Mouse (Mus musculus): ENCODE results near the gene Car2. TPM values are rescaled to one million over a fixed set of nuclear protein-coding genes. Genes with fewer than 3 reads are reported as not detected.

Gene Car2
- total and polyA plus RNA-seq, 2 experiments from 2014 or later = 32.4 to 50.1 TPM

DNA sequence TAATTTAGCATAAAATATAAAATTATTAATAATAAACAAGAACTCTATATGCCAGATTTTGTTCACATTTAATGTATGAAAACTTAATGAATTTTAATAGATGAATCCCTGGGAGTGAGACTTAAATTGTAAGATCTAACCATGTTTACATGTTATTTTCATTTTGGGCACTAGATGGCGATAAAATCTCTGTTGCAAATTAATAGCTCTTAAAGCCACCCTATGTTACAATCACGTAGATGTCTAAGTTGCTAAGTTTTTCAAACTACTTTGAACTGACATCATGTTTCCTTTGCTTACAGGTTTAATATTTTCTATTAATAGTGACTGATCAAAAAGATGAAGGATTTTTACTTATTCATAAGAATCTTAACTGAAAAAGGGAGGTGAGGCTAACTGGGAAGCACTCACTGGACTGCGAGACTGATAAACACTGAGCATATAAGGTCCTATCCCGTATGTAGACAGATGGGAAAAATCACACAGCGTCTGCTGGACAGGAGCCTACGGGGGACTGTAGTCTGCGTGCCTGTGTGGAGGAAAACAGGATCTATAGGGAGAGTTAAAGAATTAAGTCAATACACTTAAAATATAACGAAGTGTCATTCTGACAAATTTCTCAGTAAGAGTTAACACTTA is 11.6 kb upstream of the Car2 start:
- peak; percentile 84 for DNase-seq (ENCODE audit: low spot score)

DNA sequence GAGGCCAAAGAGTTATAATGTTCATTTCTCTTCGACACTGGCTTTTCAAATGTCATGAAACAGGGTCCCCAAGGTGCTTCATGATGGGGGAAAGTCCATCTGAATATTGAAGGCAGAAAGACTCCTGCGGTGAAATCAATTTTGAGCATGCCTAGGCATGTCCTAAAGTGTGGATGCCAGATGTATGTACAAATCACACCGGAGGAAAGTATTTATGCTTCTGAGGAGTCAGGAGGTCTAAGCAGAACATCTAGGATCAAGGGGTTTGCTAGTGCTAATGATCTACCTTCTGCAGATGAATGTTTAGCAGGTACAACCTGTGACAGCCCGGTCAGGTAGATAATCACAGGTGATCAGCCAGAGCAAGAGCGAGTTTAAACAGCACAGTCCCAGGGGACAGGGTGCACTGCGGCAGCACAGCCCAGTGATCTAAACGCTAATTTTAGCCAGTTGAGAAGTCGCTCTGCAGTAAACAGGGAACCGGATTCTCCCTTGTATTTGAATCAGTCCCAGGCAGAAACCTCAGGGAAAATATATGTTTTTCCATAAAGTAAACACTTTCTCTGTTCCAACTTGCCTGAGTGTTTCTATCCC is 9.7 kb upstream of the Car2 start:
- WGBS = 75% methylated on average over 9 of the region's 9 CpGs
- Histone ChIP-seq H3K36me3 (ENCODE audit: insufficient read depth, low read length) (no peaks in the 10 kb centered on the region), H3K4me2 (ENCODE audit: low read depth, low read length, poor library complexity, severe bottlenecking) (no peak overlapping the region), H3K4me1 (ENCODE audit: insufficient read depth, low read length) (no peaks in the 10 kb centered on the region), H3K9me3 (ENCODE audit: low read length) (no peaks in the 10 kb centered on the region), H3K4me3 (ENCODE audit: low read depth, low read length) (no peak overlapping the region), H3K27me3 (ENCODE audit: insufficient read depth, low read length) (no peaks in the 10 kb centered on the region), H3K9ac (replicated peaks; ENCODE audit: low read length, poor library complexity, severe bottlenecking) (no peak overlapping the region), H3K27ac (ENCODE audit: low read depth, low read length) (no peak overlapping the region)
- DNase-seq (ENCODE audit: low spot score) (no peak), ATAC-seq (ENCODE audit: low FRiP score) (no peak)
- TF ChIP-seq CTCF (IDR thresholded peaks at IDR 0.05) = no peak

More for the DNA sequence above, 11.6 kb upstream of the Car2 start:
- H3K9ac ChIP-seq (replicated peaks; ENCODE audit: low read length, poor library complexity, severe bottlenecking) = no peak overlapping the region
- H3K4me2 ChIP-seq (ENCODE audit: low read depth, low read length, poor library complexity, severe bottlenecking) = no peak overlapping the region
- H3K4me1 ChIP-seq (ENCODE audit: insufficient read depth, low read length) = no peaks in the 10 kb centered on the region
- peak; percentile 82 for TF ChIP-seq CTCF (IDR thresholded peaks at IDR 0.05)
- no peaks in the 10 kb centered on the region for H3K27me3 ChIP-seq (ENCODE audit: insufficient read depth, low read length)
- no peaks in the 10 kb centered on the region for H3K9me3 ChIP-seq (ENCODE audit: low read length)
- 52% methylated on average over 8 of the region's 8 CpGs for WGBS
- H3K27ac ChIP-seq (ENCODE audit: low read depth, low read length) = no peak overlapping the region
- H3K4me3 ChIP-seq (ENCODE audit: low read depth, low read length) = no peak overlapping the region
- no peaks in the 10 kb centered on the region for H3K36me3 ChIP-seq (ENCODE audit: insufficient read depth, low read length)
- peak; percentile 62; the same call in 1 of the 2 replicates for ATAC-seq (ENCODE audit: low FRiP score)

DNA sequence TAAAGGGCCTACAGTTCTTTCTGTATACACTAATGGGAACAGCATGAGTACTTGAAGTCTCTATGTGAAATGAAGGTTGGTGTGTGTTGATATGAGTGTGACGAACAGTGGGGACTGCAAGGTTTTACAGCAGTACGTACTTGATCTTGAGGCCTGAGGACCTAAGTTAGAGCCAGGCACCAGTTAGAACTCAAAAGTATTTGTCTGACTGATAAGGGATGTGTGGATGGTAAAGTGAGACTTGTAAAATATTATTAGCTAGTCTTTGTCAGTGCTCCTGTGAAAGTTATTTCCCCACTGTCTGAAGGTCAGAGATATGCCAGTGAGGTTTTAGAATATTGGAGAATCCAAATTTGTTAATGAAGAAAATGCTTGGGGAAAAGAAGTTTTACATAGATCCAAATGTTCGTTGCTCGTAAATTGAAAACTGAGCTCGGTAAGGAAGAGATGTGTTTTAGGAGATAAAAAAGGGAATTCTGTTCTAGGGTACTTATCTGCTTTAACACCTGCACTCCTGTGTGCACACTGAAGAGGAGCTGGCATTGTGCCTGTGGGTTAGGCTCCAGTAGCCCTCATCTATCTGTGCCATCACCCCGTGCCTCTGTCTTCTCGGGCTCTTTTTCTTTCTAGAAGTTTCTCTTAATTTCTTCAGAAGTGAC is 8.7 kb upstream of the Car2 start:
- WGBS = 89% methylated on average over 7 of the region's 7 CpGs
- no peak overlapping the region for H3K4me3 ChIP-seq (ENCODE audit: low read depth, low read length)
- H3K36me3 ChIP-seq (ENCODE audit: insufficient read depth, low read length) = no peaks in the 10 kb centered on the region
- H3K27ac ChIP-seq (ENCODE audit: low read depth, low read length) = no peak overlapping the region
- no peaks in the 10 kb centered on the region for H3K27me3 ChIP-seq (ENCODE audit: insufficient read depth, low read length)
- no peak overlapping the region for H3K4me2 ChIP-seq (ENCODE audit: low read depth, low read length, poor library complexity, severe bottlenecking)
- DNase-seq (ENCODE audit: low spot score) (no peak), ATAC-seq (ENCODE audit: low FRiP score) (no peak)
- no peaks in the 10 kb centered on the region for H3K9me3 ChIP-seq (ENCODE audit: low read length)
- H3K9ac ChIP-seq (replicated peaks; ENCODE audit: low read length, poor library complexity, severe bottlenecking) = no peak overlapping the region
- no peak for TF ChIP-seq CTCF (IDR thresholded peaks at IDR 0.05)
- H3K4me1 ChIP-seq (ENCODE audit: insufficient read depth, low read length) = no peaks in the 10 kb centered on the region

DNA sequence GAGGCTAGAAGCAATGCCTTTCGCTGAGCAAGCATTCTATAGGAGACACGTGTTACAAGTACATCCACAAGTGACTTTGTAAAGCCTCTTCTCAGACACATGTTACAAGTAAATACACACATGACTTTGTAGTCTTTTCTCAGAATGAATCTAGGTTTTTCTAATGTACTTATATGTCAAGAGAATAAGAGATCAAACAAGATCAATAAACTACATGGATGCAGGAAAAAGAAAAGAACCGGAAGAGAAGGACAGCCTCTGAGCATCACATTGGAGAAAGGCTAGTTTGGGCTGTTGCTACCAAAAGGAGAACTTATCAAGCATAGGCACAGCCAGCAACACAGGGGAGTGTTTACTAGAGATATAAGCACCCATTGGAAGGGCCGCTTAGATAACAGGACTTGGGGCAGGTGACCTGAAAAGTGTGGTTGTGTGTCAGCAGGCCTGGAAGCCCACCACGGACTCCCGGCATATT is 7.3 kb upstream of the Car2 start:
- no peak for DNase-seq (ENCODE audit: low spot score)
- no peak overlapping the region for H3K4me2 ChIP-seq (ENCODE audit: low read depth, low read length, poor library complexity, severe bottlenecking)
- H3K36me3 ChIP-seq (ENCODE audit: insufficient read depth, low read length) = no peaks in the 10 kb centered on the region
- H3K9ac ChIP-seq (replicated peaks; ENCODE audit: low read length, poor library complexity, severe bottlenecking) = no peak overlapping the region
- no peaks in the 10 kb centered on the region for H3K9me3 ChIP-seq (ENCODE audit: low read length)
- no peaks in the 10 kb centered on the region for H3K27me3 ChIP-seq (ENCODE audit: insufficient read depth, low read length)
- H3K27ac ChIP-seq (ENCODE audit: low read depth, low read length) = no peak overlapping the region
- H3K4me1 ChIP-seq (ENCODE audit: insufficient read depth, low read length) = no peaks in the 10 kb centered on the region
- ATAC-seq (ENCODE audit: low FRiP score) = no peak
- 79% methylated on average over 6 of the region's 6 CpGs for WGBS
- no peak for TF ChIP-seq CTCF (IDR thresholded peaks at IDR 0.05)
- no peak overlapping the region for H3K4me3 ChIP-seq (ENCODE audit: low read depth, low read length)

DNA sequence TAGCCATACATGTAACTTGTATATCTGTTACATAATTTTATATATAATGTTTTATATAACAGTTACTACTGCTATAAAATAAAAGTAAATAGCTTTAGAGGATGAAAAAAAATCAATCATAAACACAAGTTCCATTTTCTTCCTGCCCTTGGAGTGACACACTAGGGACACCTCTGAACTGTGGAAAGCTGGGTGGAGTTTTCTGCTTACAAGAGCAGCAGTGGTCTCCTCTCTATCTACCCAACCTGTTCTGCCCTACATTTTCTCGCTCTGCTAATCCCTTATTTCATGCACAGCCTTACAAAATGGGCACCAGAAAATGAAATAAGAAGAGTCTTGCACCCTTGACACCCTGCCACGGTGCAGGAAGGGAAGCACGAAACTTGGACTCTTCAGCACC is 6.8 kb upstream of the Car2 start:
- Histone ChIP-seq H3K36me3 (ENCODE audit: insufficient read depth, low read length) (no peaks in the 10 kb centered on the region), H3K9me3 (ENCODE audit: low read length) (no peaks in the 10 kb centered on the region), H3K27ac (ENCODE audit: low read depth, low read length) (no peak overlapping the region), H3K4me3 (ENCODE audit: low read depth, low read length) (no peak overlapping the region), H3K4me1 (ENCODE audit: insufficient read depth, low read length) (no peaks in the 10 kb centered on the region), H3K4me2 (ENCODE audit: low read depth, low read length, poor library complexity, severe bottlenecking) (no peak overlapping the region), H3K9ac (replicated peaks; ENCODE audit: low read length, poor library complexity, severe bottlenecking) (no peak overlapping the region), H3K27me3 (ENCODE audit: insufficient read depth, low read length) (no peaks in the 10 kb centered on the region)
- 81% methylated on average over 3 of the region's 3 CpGs for WGBS
- TF ChIP-seq CTCF (IDR thresholded peaks at IDR 0.05) = no peak
- DNase-seq (ENCODE audit: low spot score) = no peak
- ATAC-seq (ENCODE audit: low FRiP score) = no peak

DNA sequence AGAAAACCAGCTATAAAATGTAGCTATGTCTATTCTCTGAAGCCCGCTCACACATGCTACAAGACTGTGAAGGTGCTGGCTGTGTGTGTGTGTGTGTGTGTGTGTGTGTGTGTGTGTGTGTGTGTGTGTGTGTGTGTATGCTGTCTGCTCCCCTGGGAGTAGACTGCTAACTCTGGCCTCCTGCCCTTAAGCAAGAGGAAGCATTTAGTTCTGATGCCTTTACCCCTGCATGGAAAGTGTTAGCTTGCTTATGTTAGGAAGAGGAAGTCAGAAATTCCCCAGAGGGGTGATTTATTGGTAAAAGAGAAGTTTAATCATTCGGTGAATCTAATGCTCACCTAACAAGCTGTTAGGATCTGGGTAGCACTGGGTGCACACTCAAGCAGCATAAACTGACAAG is 5.8 kb upstream of the Car2 start:
- Histone ChIP-seq H3K9ac (replicated peaks; ENCODE audit: low read length, poor library complexity, severe bottlenecking) (no peak overlapping the region), H3K9me3 (ENCODE audit: low read length) (no peaks in the 10 kb centered on the region), H3K4me1 (ENCODE audit: insufficient read depth, low read length) (no peaks in the 10 kb centered on the region), H3K27me3 (ENCODE audit: insufficient read depth, low read length) (no peaks in the 10 kb centered on the region), H3K4me3 (ENCODE audit: low read depth, low read length) (no peak overlapping the region), H3K36me3 (ENCODE audit: insufficient read depth, low read length) (no peaks in the 10 kb centered on the region), H3K4me2 (ENCODE audit: low read depth, low read length, poor library complexity, severe bottlenecking) (no peak overlapping the region), H3K27ac (ENCODE audit: low read depth, low read length) (no peak overlapping the region)
- WGBS = 84% methylated on average over 2 of the region's 2 CpGs
- ATAC-seq (ENCODE audit: low FRiP score) = no peak
- no peak for TF ChIP-seq CTCF (IDR thresholded peaks at IDR 0.05)
- no peak for DNase-seq (ENCODE audit: low spot score)
